Mouse (Mus musculus) C2C12 (cell line): Measurements from ENCODE around the gene Fam229b. TPM values are rescaled to one million over a fixed set of nuclear protein-coding genes. Genes with fewer than 3 reads are reported as not detected.

Experiments
- H3K27me3 ChIP-seq: one replicate; pipeline ENCODE4 v1.6.1; 2011; ENCODE audit not compliant: control insufficient read depth, insufficient read depth, insufficient read length
- H3K36me3 ChIP-seq: one replicate; pipeline ENCODE4 v1.6.1; 2011; ENCODE audit not compliant: control insufficient read depth, insufficient read depth
- H3K4me3 ChIP-seq: one replicate; pipeline ENCODE4 v1.5.1; 2011; ENCODE audit warnings: mild to moderate bottlenecking, control low read depth; ENCODE audit not compliant: poor library complexity, insufficient read depth, severe bottlenecking
- H3K79me2 ChIP-seq: one replicate; pipeline ENCODE4 v1.6.1; 2011; ENCODE audit not compliant: control insufficient read depth, insufficient read depth
- H3K79me3 ChIP-seq: one replicate; pipeline ENCODE4 v1.6.1; 2011; ENCODE audit warnings: low read depth, control low read depth
- H3ac ChIP-seq: one replicate; pipeline ENCODE3; 2011; ENCODE audit warnings: low read depth; ENCODE audit not compliant: control insufficient read depth, insufficient read length
- CEBPB ChIP-seq: IDR thresholded peaks from one replicate; pipeline ENCODE4 v1.6.1; 2011; ENCODE audit warnings: low read depth, mild to moderate bottlenecking, control low read depth, moderate library complexity
- CTCF ChIP-seq: IDR thresholded peaks from one replicate; pipeline ENCODE4 v1.5.1; 2011; ENCODE audit not compliant: control insufficient read depth, insufficient read depth, insufficient read length
- FOSL1 ChIP-seq: IDR thresholded peaks from one replicate; pipeline ENCODE4 v1.8.0; 2011; ENCODE audit warnings: mild to moderate bottlenecking, low read length; ENCODE audit not compliant: poor library complexity, insufficient read depth, severe bottlenecking
- MAX ChIP-seq: IDR thresholded peaks from one replicate; pipeline ENCODE4 v1.6.1; 2011; ENCODE audit warnings: mild to moderate bottlenecking, control low read depth
- MYOD1 ChIP-seq: IDR thresholded peaks from one replicate; pipeline ENCODE4 v1.6.1; 2011; ENCODE audit warnings: low read depth; ENCODE audit not compliant: control insufficient read depth, insufficient read length
- MYOG ChIP-seq: IDR thresholded peaks from one replicate; pipeline ENCODE4 v1.6.1; 2011; ENCODE audit not compliant: control insufficient read depth, insufficient read length; ENCODE audit errors: extremely low read depth
- USF1 ChIP-seq: IDR thresholded peaks from one replicate; pipeline ENCODE4 v1.6.1; 2011; ENCODE audit warnings: low read depth, mild to moderate bottlenecking, control low read depth, moderate library complexity
- polyA plus RNA-seq: library from polyadenylated mRNA; unstranded; fragments of >200 nt; fragmentation: generic; extraction: Trizol; gene quantifications from one replicate; pipeline ENCODE4 v1.2.1, GENCODE M21; 2012; ENCODE audit warnings: missing spikeins

Gene Fam229b
- polyA plus RNA-seq, 1 experiment = 3.7 TPM

DNA sequence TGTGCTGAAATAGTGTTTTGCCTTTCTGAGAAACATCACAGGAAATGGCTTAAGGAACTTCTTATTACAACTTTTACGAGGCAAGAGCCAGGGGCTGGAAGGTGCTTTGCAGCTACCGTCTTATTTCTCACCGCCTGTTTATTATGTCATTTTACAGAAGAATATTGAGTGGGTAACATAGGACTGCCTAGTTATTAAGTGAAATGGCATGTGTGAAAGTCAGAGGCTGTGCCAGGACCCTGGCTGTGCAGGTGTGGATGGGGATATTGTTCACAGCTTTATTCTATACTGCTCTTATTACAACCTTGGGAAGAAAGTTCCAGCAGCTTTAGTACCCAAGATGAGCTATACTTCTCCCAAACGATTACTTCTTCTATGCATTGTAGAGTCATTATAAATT lies 61.7 kb downstream of the Fam229b start:
- Histone ChIP-seq H3K79me3 (no peaks in the 10 kb centered on the region), H3K4me3 (no peak overlapping the region), H3K79me2 (no peaks in the 10 kb centered on the region), H3K36me3 (no peaks in the 10 kb centered on the region), H3ac (no peak overlapping the region), H3K27me3 (no peaks in the 10 kb centered on the region)
- TF ChIP-seq FOSL1 (no peak), MYOG (no peak), MYOD1 (no peak), USF1 (no peak), MAX (no peak), CEBPB (no peak), CTCF (no peak)

Other genes starting within 250 kb of the Fam229b start
- 0.02 TPM for gene Lama4, start 168.4 kb downstream of the Fam229b start, polyA plus RNA-seq
- gene Tube1, start 62 bp upstream of the Fam229b start, polyA plus RNA-seq = 3.3 TPM
- gene Ccn6, start 29.9 kb upstream of the Fam229b start, polyA plus RNA-seq = not detected
- 16.1 TPM for gene Fyn, start 234.9 kb upstream of the Fam229b start, polyA plus RNA-seq